ENCODE assay signal across 8 mouse cellular contexts in the genomic region with DNA sequence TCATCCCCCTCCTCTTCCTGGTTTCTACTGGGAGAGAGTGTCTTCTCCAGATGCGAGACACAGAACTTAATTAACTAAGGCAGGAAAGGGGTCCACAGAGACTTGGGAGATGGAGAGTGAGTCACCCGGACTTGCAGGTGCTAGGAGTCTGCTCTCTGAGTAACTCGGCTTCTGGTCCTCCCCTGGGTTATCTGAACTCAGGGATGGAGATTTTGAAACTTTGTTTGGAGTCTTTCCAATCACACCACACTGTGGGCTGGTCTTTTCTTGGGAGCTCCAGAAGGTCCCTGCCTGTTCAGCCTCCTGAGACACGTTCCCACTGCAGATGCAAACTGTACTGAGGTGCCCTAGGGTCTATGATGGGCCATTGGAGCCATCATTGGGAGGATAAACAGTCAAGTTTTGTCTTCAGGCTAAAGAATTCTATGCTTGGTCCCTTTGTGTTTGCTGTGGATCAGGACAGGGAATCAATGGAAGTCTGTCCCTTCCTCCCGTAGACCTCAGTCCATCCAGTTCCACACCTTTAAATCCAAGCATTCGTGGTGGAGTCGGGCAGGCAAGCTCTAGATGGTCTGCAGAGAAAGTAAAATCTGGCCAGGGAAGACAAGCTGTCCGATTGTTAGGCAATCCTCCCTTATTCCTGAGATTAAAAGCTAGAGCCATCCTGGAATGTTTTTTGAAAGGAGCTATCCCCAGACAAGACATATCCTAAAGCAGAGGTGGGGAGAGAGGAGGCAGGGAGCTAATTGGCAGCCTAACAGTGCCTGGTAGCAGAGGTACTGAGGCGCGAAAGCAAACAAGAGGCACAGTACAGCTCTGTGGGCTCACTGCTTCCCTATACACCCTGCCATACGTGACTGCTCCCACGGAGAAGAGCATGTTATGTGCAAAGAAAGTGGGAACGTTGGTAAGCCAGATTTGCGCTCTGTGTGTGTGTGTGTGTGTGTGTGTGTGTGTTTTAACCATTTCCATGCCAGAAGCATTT. TPM values are rescaled to one million over a fixed set of nuclear protein-coding genes. Genes with fewer than 3 reads are reported as not detected.
DNase-seq lines count a peak whose midpoint lies in the region; ATAC-seq and TF ChIP-seq lines count a peak whose summit lies in the region.

No protein-coding gene starts in this region.

- peaks cover 6% of the 10 kb centered on the region; the same call in 1 of the 2 replicates for H3K4me1 ChIP-seq in heart, embryonic 16.5 days (ENCODE audit: control insufficient read depth, insufficient read depth, low read length)
- H3K4me1 ChIP-seq in limb, embryonic 13.5 days = peaks cover 12% of the 10 kb centered on the region

- ATAC-seq in heart, embryonic 16.5 days (replicated peaks; ENCODE audit: extremely low read depth, insufficient read depth, low FRiP score) = no peak
- no peak for ATAC-seq in limb, embryonic 13.5 days (ENCODE audit: low FRiP score, low read depth)

- TF ChIP-seq CTCF in brain, embryonic 14.5 days (IDR thresholded peaks at IDR 0.05; ENCODE audit: borderline replicate concordance, extremely low read depth, insufficient read depth, insufficient read length) = no peak

- H3K9ac ChIP-seq in heart, embryonic 16.5 days (ENCODE audit: low read length) = peak overlapping the region; percentile 86
- peak overlapping the region; percentile 79 for H3K9ac ChIP-seq in limb, embryonic 13.5 days

- H3K36me3 ChIP-seq in heart, embryonic 16.5 days (ENCODE audit: control insufficient read depth, insufficient read depth) = 0 out of 2 replicates have a peak, but pooled peaks cover 3% of the 10 kb centered on the region
- H3K36me3 ChIP-seq in limb, embryonic 13.5 days = no peaks in the 10 kb centered on the region

- 18% methylated on average over 14 of the region's 14 CpGs for WGBS in heart, embryonic 16.5 days
- WGBS in limb, embryonic 13.5 days = 20% methylated on average over 14 of the region's 14 CpGs

- no peak for TF ChIP-seq POLR2A in brain, embryonic 14.5 days (IDR thresholded peaks at IDR 0.05; ENCODE audit: borderline replicate concordance, extremely low read depth, insufficient read depth, insufficient read length, poor library complexity, severe bottlenecking)

- H3K4me2 ChIP-seq in heart, embryonic 16.5 days (ENCODE audit: low read depth, low read length) = peak overlapping the region; percentile 99
- H3K4me2 ChIP-seq in limb, embryonic 13.5 days (replicated peaks) = peak overlapping the region; percentile 93

- peaks cover 3% of the 10 kb centered on the region; the same call in 1 of the 2 replicates for H3K9me3 ChIP-seq in heart, embryonic 16.5 days (replicated peaks; ENCODE audit: control insufficient read depth, low read length)
- H3K9me3 ChIP-seq in limb, embryonic 13.5 days = no peaks in the 10 kb centered on the region

- peak overlapping the region; percentile 84 for H3K4me3 ChIP-seq in heart, embryonic 16.5 days (ENCODE audit: low read length)
- H3K4me3 ChIP-seq in limb, embryonic 13.5 days = peak overlapping the region; percentile 70

- H3K27me3 ChIP-seq in heart, embryonic 16.5 days (ENCODE audit: control insufficient read depth, insufficient read depth, low read length) = 0 out of 2 replicates have a peak, but pooled peaks cover 2% of the 10 kb centered on the region
- peaks cover 36% of the 10 kb centered on the region for H3K27me3 ChIP-seq in limb, embryonic 13.5 days

- no peak overlapping the region for H3K27ac ChIP-seq in heart, embryonic 16.5 days (ENCODE audit: low read length)
- H3K27ac ChIP-seq in limb, embryonic 13.5 days = peak overlapping the region; percentile 55; the same call in 1 of the 2 replicates

- DNase-seq in gastrocnemius, postnatal 25 days = peak; percentile 26
- no peak for DNase-seq in gastrocnemius, postnatal 10 days
- DNase-seq in brain, embryonic 14.5 days (ENCODE audit: low read depth) = peak; percentile 66
- DNase-seq in right cerebral cortex, postnatal 10 days (ENCODE audit: low spot score in 2 of 2) = peak; percentile 34 to 38
- no peak for DNase-seq in layer of hippocampus, postnatal 10 days (ENCODE audit: low spot score in 2 of 2)
- no peak for DNase-seq in cerebellum, postnatal 25 days

RNA-seq across cellular contexts. Expression of a gene that starts 1.2 kb away (rescaled TPM):
- total RNA-seq in gastrocnemius, postnatal 25 days (2021) = 1 to 10 TPM; 1.6 to 2.1 TPM
- 1 to 10 TPM; 4.0 to 4.6 TPM for total RNA-seq in gastrocnemius, postnatal 10 days (2021)
- 3.3 and 4.3 TPM in 2 replicates for polyA plus RNA-seq in brain, embryonic 14.5 days (2012; rRNA removed)
- 2.0 and 2.3 TPM in 2 replicates for polyA plus RNA-seq in heart, embryonic 16.5 days (2015; fragmentation: Nextera tagmentation; extraction: Ambion mirVana)
- 6.7 and 7.2 TPM in 2 replicates for polyA plus RNA-seq in limb, embryonic 13.5 days (2015; fragmentation: Nextera tagmentation; extraction: Ambion mirVana)
- 10 to 100 TPM in 1 of 2 experiments, 1 to 10 TPM in 1; 9.7 to 10.1 TPM for total RNA-seq in layer of hippocampus, postnatal 10 days (2021)

RNA-seq across cellular contexts. Expression of a gene that starts 14.4 kb away (rescaled TPM):
- total RNA-seq in gastrocnemius, postnatal 25 days (2021) = 10 to 100 TPM; 13.2 to 15.3 TPM
- total RNA-seq in gastrocnemius, postnatal 10 days (2021) = 10 to 100 TPM; 15.1 to 20.5 TPM
- 22.5 and 29.6 TPM in 2 replicates for polyA plus RNA-seq in brain, embryonic 14.5 days (2012; rRNA removed)
- 46.3 and 50.4 TPM in 2 replicates for polyA plus RNA-seq in heart, embryonic 16.5 days (2015; fragmentation: Nextera tagmentation; extraction: Ambion mirVana)
- polyA plus RNA-seq in limb, embryonic 13.5 days (2015; fragmentation: Nextera tagmentation; extraction: Ambion mirVana) = 91.2 and 92.5 TPM in 2 replicates
- 10 to 100 TPM; 26.0 to 28.9 TPM for total RNA-seq in layer of hippocampus, postnatal 10 days (2021)

Comparison
In these comparisons a context has a peak if more than half of its experiments do, and no peak if none do; other contexts are left out.
1. DNase-seq: peak in gastrocnemius, postnatal 25 days (single experiment), brain, embryonic 14.5 days (single experiment) and right cerebral cortex, postnatal 10 days (2 of 2); none in gastrocnemius, postnatal 10 days (single experiment), layer of hippocampus, postnatal 10 days (0 of 2) and cerebellum, postnatal 25 days (0 of 2).